Mouse (Mus musculus) neural tube, embryonic 14.5 days (tissue): ENCODE measurements around the gene Ppp4c. TPM values are rescaled to one million over a fixed set of nuclear protein-coding genes. Genes with fewer than 3 reads are reported as not detected.

Experiments
- ATAC-seq: fragments of 200-750 bp; cut with Nextera tagmentation; 2 replicates; pipeline ENCODE4 v1.8.0; 2017; ENCODE audit warnings: low read depth, mild to moderate bottlenecking, moderate TSS enrichment, moderate library complexity
- H3K27ac ChIP-seq: fragments of 300-500 bp; sonication (generic); 2 replicates; pipeline ENCODE4 v1.5.1; 2014; ENCODE audit warnings: low read depth, mild to moderate bottlenecking, control low read depth, low read length, moderate library complexity, mixed read lengths
- H3K27me3 ChIP-seq: fragments of 300-500 bp; sonication (generic); 2 replicates; pipeline ENCODE4 v1.6.1; 2014; ENCODE audit warnings: low read length; ENCODE audit not compliant: control insufficient read depth, insufficient read depth
- H3K36me3 ChIP-seq: fragments of 300-500 bp; sonication (generic); 2 replicates; pipeline ENCODE4 v1.6.1; 2014; ENCODE audit warnings: low read length, mixed read lengths; ENCODE audit not compliant: control insufficient read depth, insufficient read depth
- H3K4me1 ChIP-seq: fragments of 300-500 bp; sonication (generic); 2 replicates; pipeline ENCODE4 v1.6.1; 2014; ENCODE audit warnings: low read length; ENCODE audit not compliant: control insufficient read depth, insufficient read depth
- H3K4me2 ChIP-seq: fragments of 300-500 bp; sonication (generic); 2 replicates; pipeline ENCODE4 v1.6.1; 2014; ENCODE audit warnings: mild to moderate bottlenecking, low read depth, low read length, control low read depth
- H3K4me3 ChIP-seq: fragments of 300-500 bp; sonication (generic); 2 replicates; pipeline ENCODE4 v1.5.1; 2014; ENCODE audit warnings: low read depth, low read length, control low read depth, mixed read lengths
- H3K9ac ChIP-seq: fragments of 300-500 bp; sonication (generic); replicated peaks from 2 replicates; pipeline ENCODE4 v1.6.1; 2014; ENCODE audit warnings: low read depth, mild to moderate bottlenecking, control low read depth, low read length, mixed read lengths
- H3K9me3 ChIP-seq: fragments of 300-500 bp; sonication (generic); 2 replicates; pipeline ENCODE4 v1.6.1; 2016; ENCODE audit warnings: low read length; ENCODE audit not compliant: control insufficient read depth
- whole genome bisulfite sequencing: fragments of 180-500 bp; shearing (Covaris S2); extraction: QIAGEN DNeasy Blood & Tissue Kit; methylation state at CpG from one replicate; pipeline ENCODE4 v1.1.7; 2014; 5-methylcytosine and 5-hydroxymethylcytosine counted together
- polyA plus RNA-seq: library from polyadenylated mRNA; unstranded; fragments of >200 nt; fragmentation: Nextera tagmentation; extraction: Ambion mirVana; gene quantifications from 2 replicates; pipeline ENCODE4 v1.2.1, GENCODE M21; 2014

The Ppp4c gene
- polyA plus RNA-seq, 1 experiment from 2014 or later = 154 TPM

DNA sequence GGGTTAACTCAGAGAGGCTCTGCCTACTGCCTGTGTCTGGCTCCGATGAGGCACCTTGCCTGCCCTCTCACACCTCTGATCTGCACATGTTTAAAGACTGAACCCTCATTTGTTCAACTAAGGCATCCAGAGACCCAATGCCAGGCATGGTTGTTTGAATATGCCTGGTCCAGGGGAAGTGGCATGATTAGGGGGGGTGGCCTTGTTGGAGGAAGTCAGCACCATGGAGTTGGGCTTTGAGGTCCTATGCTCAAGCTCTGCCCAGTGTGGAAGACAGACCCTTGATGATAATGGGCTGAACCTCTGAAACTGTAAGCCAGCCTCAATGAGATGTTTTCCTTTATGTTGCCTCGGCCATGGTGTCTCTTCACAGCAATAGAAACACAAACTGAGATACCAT, 18.9 kb downstream of the Ppp4c start:
- Histone ChIP-seq H3K9me3 (no peaks in the 10 kb centered on the region), H3K4me2 (no peak overlapping the region), H3K36me3 (no peaks in the 10 kb centered on the region; the same call in 1 of the 2 replicates), H3K4me1 (peaks cover 20% of the 10 kb centered on the region), H3K4me3 (no peak overlapping the region), H3K27me3 (no peaks in the 10 kb centered on the region), H3K9ac (no peak overlapping the region), H3K27ac (no peak overlapping the region)
- WGBS = 60% methylated on average over 2 of the region's 2 CpGs
- ATAC-seq = no peak

DNA sequence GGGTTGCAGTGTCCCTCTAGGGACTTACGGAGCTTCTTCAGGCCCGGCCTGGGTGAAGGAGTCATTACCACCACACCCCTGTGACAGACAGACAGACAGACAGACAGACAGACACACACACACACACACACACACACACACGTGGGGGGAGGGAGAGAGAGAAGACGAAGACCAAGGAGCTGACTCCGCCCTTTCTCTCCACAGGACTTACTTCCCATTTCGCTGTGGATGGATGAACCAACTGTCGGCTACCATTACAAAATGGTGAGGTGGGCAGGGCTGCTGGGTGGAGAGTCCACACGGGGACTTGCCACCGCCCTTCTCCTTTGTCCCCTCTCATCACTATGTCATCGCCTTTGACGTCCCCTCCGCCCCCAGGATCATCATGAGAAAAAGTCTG, 21.5 kb downstream of the Ppp4c start:
- peaks cover 10% of the 10 kb centered on the region for H3K36me3 ChIP-seq
- no peaks in the 10 kb centered on the region for H3K9me3 ChIP-seq
- 79% methylated on average over 12 of the region's 12 CpGs for WGBS
- no peak overlapping the region for H3K4me3 ChIP-seq
- H3K27ac ChIP-seq = no peak overlapping the region
- ATAC-seq = no peak
- no peaks in the 10 kb centered on the region for H3K27me3 ChIP-seq
- H3K4me2 ChIP-seq = no peak overlapping the region
- no peak overlapping the region for H3K9ac ChIP-seq
- peaks cover 2% of the 10 kb centered on the region; the same call in 1 of the 2 replicates for H3K4me1 ChIP-seq

DNA sequence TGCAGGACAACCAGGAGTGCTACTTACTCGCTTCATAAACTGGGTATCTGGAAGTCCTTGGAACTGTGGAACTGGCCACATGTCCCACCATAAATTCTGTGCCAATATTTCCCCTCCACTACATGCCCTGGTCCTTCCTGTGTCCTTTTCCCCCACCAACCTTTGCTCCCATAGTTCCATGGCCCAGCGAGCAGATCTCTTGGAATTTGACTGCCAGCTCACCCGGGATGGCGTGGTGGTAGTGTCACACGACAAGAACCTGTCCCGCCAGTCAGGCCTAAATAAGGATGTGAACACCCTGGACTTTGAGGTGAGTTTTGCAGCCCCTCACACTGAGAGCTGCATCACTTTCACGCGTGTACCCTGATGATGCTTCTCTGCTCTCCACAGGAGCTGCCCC, 25.3 kb downstream of the Ppp4c start:
- H3K36me3 ChIP-seq = peaks cover 19% of the 10 kb centered on the region

DNA sequence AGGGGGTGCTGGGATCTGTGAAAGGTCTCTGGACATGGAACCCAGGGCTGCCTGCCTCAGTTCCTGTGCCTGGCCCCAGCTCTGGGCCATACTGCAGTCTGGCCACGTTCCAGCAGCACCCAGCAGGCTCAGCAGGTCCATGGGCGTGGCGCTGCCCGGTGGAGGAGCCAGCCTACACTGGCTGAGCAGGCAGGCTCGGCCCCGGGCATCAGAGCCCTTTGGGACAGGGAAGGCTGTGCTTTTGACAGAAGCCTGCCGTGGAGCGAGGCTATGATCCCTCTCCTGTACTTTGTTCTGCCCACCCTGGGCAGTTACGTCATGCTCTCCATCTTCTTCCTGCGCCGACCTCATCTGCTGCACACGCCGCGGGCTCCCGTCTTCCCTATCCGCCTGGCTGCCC, 26.1 kb downstream of the Ppp4c start, which contains the start of gene Gdpd3:
Gene Gdpd3, plus strand, starts transcription at position 134 of the 400 bp plus-strand sequence.
- H3K27ac ChIP-seq = no peak within 1 kb of the TSS
- H3K4me3 ChIP-seq = no peak within 1 kb of the TSS
- no peak for ATAC-seq
- no peak within 1 kb of the TSS for H3K9ac ChIP-seq
- peaks cover 19% of the 10 kb centered on the region for H3K36me3 ChIP-seq
- no peaks in the 10 kb centered on the region for H3K9me3 ChIP-seq
- H3K4me2 ChIP-seq = no peak within 1 kb of the TSS
- H3K4me1 ChIP-seq = peaks cover 11% of the 10 kb centered on the region
- no peaks in the 10 kb centered on the region for H3K27me3 ChIP-seq
- WGBS = 83% methylated on average over 16 of the region's 16 CpGs

More for the DNA sequence above, 25.3 kb downstream of the Ppp4c start:
- Histone ChIP-seq H3K27ac (no peak overlapping the region), H3K4me1 (peaks cover 3% of the 10 kb centered on the region; the same call in 1 of the 2 replicates), H3K9ac (no peak overlapping the region), H3K27me3 (no peaks in the 10 kb centered on the region), H3K9me3 (no peaks in the 10 kb centered on the region), H3K4me2 (no peak overlapping the region), H3K4me3 (no peak overlapping the region)
- WGBS = 92% methylated on average over 8 of the region's 8 CpGs
- ATAC-seq = no peak

GRCm38 (mm10) chr7:126765540-126765939, 26.8 kb downstream of the Ppp4c start:
- Histone ChIP-seq H3K27ac (no peak overlapping the region), H3K4me2 (no peak overlapping the region), H3K4me1 (peaks cover 17% of the 10 kb centered on the region), H3K36me3 (peaks cover 19% of the 10 kb centered on the region), H3K9me3 (no peaks in the 10 kb centered on the region), H3K27me3 (no peaks in the 10 kb centered on the region), H3K4me3 (no peak overlapping the region), H3K9ac (no peak overlapping the region)
- 94% methylated on average over 9 of the region's 9 CpGs for WGBS
- no peak for ATAC-seq

DNA sequence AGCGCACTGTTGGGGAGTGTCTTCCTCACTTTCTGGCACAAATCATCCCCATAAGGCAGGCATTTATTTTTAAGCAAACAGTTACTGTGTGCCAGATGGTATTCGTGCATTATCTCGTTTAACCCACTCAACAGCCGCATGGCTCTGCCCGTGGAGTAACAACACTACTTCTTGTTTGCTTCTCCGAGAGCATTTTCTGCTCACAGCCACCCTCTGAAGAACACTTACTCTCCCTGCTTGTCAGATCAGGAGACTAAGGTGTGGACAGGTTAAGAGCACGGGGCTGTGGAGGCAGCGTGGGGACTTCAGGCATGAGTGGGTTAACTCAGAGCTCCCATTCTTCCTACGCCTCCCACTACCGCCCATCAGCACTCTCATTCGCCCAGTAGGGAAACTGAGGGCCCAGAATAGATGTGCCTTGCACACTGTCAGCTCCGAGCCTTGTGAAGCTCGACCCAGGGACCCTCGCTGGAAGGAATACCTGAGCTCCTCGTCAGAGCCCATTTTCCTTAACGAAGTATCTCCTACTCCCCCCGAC, 29.8 kb downstream of the Ppp4c start:
- H3K9me3 ChIP-seq = no peaks in the 10 kb centered on the region
- 62% methylated on average over 17 of the region's 17 CpGs for WGBS
- H3K4me2 ChIP-seq = peak overlapping the region; percentile 1; the same call in 1 of the 2 replicates
- H3K9ac ChIP-seq = no peak overlapping the region
- ATAC-seq = no peak
- H3K27me3 ChIP-seq = no peaks in the 10 kb centered on the region
- H3K27ac ChIP-seq = peak overlapping the region; percentile 7; the same call in 1 of the 2 replicates
- H3K4me1 ChIP-seq = peaks cover 19% of the 10 kb centered on the region
- H3K36me3 ChIP-seq = peaks cover 13% of the 10 kb centered on the region
- peak overlapping the region; percentile 3; the same call in 1 of the 2 replicates for H3K4me3 ChIP-seq

- ATAC-seq = no peak
- Histone ChIP-seq H3K4me2 (peak overlapping the region; percentile 59; the same call in 1 of the 2 replicates), H3K4me3 (no peak overlapping the region), H3K27me3 (no peaks in the 10 kb centered on the region), H3K9me3 (no peaks in the 10 kb centered on the region), H3K4me1 (peaks cover 19% of the 10 kb centered on the region), H3K9ac (no peak overlapping the region), H3K27ac (0 out of 2 replicates have a peak overlapping the region, but pooled peaks have one; percentile 30), H3K36me3 (peaks cover 11% of the 10 kb centered on the region)
- 72% methylated on average over 6 of the region's 6 CpGs for WGBS
Measured at GRCm38 (mm10) chr7:126761529-126762067, 30.7 kb downstream of the Ppp4c start.

GRCm38 (mm10) chr7:126760956-126761355, 31.3 kb downstream of the Ppp4c start:
- no peaks in the 10 kb centered on the region for H3K9me3 ChIP-seq
- no peak for ATAC-seq
- no peaks in the 10 kb centered on the region for H3K27me3 ChIP-seq
- H3K36me3 ChIP-seq = peaks cover 11% of the 10 kb centered on the region
- H3K27ac ChIP-seq = peak overlapping the region; percentile 85
- H3K4me2 ChIP-seq = peak overlapping the region; percentile 59
- 71% methylated on average over 4 of the region's 4 CpGs for WGBS
- H3K9ac ChIP-seq = peak overlapping the region; percentile 5; the same call in 1 of the 2 replicates
- H3K4me3 ChIP-seq = peak overlapping the region; percentile 66; the same call in 1 of the 2 replicates
- peaks cover 19% of the 10 kb centered on the region for H3K4me1 ChIP-seq

GRCm38 (mm10) chr7:126760391-126760802, 31.9 kb downstream of the Ppp4c start:
- H3K9ac ChIP-seq = peak overlapping the region; percentile 83
- 21% methylated on average over 3 of the region's 3 CpGs for WGBS

More at GRCm38 (mm10) chr7:126760391-126760802, 31.9 kb downstream of the Ppp4c start:
- Histone ChIP-seq H3K9me3 (no peaks in the 10 kb centered on the region), H3K4me2 (peak overlapping the region; percentile 59), H3K36me3 (peaks cover 6% of the 10 kb centered on the region), H3K4me3 (peak overlapping the region; percentile 66), H3K4me1 (peaks cover 19% of the 10 kb centered on the region), H3K27me3 (no peaks in the 10 kb centered on the region), H3K27ac (peak overlapping the region; percentile 85)
- peak; percentile 49; the same call in 1 of the 2 replicates for ATAC-seq
